Mouse (Mus musculus) spleen, postnatal 36 days (tissue): ENCODE measurements around the gene 6430571L13Rik.

Source experiments
- DNase-seq, 2 experiments: peaks; one replicate each; pipeline ENCODE4 v3.0.0; 2022; ENCODE audit warnings: low spot score in 2 of 2, mixed read lengths in 1 of 2

Gene 6430571L13Rik

DNA sequence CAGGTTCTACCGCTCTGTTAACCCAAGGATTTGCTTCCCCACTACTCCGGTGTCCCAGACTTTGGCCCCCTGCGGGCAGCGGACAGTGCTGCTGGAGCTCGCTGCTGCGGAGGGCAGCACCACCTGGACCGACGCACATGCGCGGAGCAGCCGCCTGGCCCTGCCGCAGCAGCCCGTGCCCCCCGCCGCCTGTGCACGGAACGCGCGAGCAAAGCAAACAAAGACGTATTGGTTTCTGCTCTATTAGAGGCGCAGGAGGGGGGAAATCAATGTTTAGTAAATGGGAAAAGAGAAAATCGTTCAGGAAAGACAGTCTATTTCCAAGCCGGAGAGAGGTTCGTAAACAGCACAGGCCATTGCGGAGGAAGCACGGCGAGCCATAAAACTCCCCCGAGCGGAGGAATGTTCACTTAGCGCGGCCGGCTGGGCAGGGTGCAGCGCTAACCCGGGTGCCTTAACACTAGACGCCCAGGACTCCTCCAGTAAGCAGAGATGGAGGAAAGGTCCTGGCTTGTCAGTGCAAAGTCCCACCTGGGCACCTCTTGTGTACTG is 37.6 kb downstream of the 6430571L13Rik start:
- no peak for DNase-seq

DNA sequence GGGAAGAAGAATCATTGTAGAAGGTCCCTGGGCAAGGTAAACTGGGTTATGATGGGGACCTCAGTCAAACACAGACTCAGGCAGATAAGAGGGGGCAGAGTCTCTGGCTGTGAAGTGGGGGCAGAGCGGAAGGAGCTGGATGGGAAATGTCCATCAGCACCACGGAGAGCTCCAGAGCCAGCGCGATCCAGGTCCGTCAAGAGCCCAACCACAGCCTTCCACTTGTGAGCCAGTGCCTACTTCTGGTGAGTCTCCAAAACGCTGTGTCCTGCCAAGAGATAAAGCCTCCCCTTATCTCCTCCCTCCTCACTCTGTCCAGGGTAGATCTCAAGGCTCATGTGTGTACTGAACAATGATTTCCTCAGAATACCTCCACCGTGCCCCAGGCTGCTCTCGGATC is 41.3 kb downstream of the 6430571L13Rik start:
- DNase-seq, result no peak

DNA sequence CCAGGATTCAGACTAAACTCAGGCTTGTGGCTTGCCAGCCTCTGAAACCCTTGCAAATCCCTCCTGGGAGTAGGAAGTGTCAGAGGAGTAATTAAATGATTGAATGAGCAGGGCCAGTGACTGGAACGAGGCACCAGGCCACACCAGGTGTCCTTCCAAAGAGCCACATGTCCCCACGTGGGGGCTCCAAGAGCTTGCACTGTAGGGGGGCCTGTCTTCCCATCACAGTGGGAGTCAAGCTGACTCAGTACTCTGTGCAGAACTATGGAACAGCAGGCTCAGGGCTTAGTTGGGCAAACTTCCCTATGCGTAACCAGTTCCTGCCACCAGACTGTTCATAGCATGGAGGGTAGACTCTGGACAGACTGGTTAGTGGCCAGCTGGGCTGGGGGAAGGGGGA is 44.0 kb downstream of the 6430571L13Rik start:
- DNase-seq, result no peak

DNA sequence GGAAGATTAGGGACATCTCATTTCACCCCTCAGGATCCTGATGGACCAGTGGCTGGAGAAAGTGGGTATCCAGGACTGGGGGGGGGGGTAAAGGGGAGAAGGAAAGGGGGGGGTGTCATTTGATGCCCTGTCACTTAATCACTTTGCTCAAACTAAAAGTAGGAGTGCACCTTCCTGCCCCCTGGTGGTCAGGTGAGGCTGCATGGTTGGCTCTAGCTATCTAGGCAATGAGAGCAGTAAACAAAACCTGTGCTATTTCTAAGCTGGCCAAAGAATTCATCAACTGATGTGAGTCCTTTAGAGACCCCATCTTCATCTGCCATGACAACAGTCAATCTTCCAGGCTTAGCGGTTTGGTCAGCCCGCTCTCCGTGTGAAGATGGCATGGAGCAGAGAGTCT is 46.3 kb downstream of the 6430571L13Rik start:
- DNase-seq, result no peak

DNA sequence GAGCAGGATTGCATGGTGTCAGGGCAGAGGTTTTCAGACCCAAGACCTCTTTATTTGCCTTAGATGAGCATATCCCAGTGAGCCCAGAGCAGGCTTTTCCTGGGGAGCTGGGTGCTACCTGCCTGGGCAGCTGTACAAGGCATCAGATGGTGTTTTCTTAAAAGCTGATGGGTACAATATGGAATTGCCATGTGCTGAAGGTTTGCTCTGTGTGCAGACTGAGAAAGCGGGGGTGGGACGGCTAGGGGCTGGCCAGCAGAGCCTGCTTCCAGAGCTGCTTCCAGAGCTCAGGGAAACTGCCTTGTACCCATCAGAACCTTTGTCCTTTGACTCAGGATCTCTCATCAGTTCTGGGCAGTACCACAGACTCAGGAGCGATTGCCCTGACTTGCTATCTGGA is 47.3 kb downstream of the 6430571L13Rik start:
- no peak for DNase-seq

DNA sequence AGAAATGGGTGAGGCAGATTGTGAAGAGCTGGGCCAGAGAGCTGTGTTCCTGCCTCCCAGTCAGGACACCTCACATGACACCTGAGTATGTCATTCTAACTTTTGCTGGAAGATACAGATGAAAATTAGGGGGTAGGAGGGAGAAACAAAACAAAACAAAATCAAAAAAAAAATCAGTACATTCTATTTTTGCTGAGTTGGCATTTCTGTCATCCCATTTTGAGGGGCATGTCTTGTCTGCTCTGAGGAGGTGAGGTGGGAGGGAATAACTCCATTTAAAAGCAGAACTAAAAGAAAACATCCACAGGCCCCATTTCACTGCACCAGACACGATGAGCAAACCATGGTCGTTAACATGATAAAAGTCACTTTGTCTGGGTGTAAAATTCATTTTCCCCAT is 47.9 kb downstream of the 6430571L13Rik start:
- no peak for DNase-seq

DNA sequence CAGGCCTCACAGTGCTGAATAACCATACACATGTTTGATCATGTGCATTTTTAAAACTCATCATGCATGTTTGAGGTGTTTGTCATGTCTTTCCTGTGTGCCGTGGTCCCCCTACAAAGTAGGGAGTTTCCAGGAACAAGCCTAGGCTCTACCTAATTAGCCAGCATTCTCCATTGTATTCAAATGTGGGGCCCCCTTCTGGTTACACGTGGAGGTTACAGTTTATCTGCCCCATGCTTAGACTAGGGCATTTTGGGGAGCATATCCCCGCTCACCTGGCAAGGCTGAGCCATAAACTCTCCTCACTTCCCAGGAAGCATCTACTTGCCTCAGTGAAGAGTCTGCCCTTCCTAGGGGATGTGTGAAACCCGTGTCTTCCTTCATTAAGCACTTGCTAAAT is 56.0 kb downstream of the 6430571L13Rik start:
- no peak for DNase-seq

DNA sequence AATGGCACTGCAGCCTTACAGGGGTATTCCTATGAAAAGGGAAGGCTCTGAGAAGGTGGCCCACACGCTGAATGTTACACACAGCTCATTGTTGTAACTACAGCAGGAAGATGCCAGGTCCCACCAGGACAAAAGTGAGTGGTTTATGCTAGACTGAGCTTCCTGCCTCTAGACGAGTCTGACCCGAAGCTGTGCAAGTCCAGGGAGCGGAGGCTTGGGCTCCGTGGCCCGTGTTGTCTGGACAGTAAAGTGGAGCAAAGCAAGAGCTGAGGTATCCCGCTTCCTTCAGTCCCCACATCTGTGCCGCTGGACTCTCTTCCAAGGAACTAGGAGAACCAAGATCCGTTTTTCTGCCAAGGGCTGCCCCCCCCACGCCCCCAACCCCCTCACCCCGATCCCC is 58.6 kb downstream of the 6430571L13Rik start:
- no peak for DNase-seq

DNA sequence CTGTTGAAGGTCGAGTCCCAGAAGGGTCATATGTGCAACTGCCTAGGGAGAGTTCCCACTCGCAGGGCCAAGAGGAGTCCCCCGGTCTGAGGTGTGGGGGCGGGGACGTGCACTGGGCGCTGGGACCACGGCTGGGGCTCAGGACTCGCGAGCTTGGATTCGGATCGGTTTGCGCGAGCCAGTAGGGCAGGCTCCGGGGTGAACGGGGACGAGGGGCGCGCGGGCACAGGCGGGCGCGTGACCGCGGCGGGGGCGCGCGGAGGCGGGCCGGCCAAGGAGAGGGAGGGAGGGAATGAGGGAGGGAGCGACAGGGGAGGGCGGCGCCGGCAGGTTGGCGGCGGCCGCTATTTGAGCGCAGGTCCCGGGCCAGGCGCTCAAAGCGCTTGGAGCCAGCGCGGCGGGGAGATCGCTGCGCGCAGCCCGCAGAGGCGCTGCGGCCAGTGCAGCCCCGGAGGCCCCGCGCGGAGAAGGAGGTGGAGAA is 59.1 kb downstream of the 6430571L13Rik start, which contains the start of gene Cacna2d2:
Gene Cacna2d2 (plus strand): TSS at position 122 of the 481 bp plus-strand sequence.
- DNase-seq, result no peak

DNA sequence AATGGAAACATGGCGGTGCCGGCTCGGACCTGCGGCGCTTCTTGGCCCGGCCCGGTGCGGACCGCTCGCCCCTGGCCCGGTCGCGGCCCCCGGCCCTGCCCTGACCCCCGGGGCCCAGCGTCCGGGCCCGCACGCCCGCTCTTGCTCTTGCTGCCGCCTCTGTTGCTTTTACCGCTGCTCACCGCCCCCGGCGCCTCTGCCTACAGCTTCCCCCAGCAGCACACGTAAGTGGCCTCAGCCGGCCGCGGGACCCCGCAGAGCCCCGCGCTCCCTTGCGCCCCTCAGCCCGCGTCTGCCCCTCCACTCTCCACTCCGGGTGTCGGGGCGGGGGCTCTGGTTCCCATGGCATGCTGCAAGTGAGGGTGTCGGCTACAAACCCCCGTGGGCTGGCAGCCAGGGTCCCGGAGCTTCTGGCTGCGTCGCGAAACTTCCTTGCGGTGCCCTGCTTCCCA is 59.7 kb downstream of the 6430571L13Rik start:
- DNase-seq, result no peak

DNA sequence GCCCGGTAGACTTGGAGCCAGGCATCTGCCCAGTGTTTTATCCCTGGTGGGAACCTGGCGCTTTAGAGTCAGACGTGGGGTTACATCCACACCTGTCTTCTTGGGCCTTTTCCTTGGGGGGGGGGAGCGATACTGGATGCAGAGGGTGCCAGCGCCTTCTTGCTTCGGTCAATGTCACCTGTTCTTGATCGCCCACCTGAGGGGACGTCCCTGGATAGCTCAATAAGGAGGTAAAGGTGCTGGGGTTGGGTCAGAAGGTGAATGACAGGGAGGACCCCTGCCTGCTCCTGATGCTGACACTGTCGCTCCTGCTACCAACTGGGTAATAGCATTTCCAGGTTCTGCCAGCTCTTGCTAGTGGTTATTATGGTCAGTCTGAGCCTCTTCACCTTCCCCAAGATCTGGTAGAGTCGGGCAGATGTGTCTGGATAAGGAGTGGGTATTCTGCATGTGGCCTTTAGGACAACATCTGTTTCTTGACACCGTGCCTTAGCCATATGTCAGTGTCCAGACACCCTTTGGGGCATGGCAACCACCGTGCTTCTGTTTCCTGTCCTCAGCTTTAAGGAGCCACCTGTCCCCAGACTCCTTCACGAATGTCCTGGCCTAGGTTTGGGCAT is 60.4 kb downstream of the 6430571L13Rik start:
- no peak for DNase-seq
